Mouse (Mus musculus) intestine, embryonic 14.5 days (tissue): ENCODE measurements at regions not wholly inside any gene's neighbourhood (a gene's known extent, or its start where the extent isn't known, plus 50 kb on each side); places are given as distances from the start of the nearest gene placed in this dataset.

Experiments used
- ATAC-seq: fragments of 200-750 bp; cut with Nextera tagmentation; replicated peaks from 2 replicates; pipeline ENCODE4 v1.8.0; 2017; ENCODE audit warnings: low read depth, moderate number of reproducible peaks, moderate TSS enrichment, moderate library complexity; ENCODE audit not compliant: low FRiP score, low TSS enrichment
- DNase-seq: peaks from one replicate; pipeline ENCODE4 v3.0.0-alpha.2; 2018; ENCODE audit warnings: low spot score
- H3K27ac ChIP-seq: fragments of 300-500 bp; sonication (generic); 2 replicates; pipeline ENCODE4 v1.5.1; 2014; ENCODE audit warnings: low read depth, mild to moderate bottlenecking, control low read depth
- H3K27me3 ChIP-seq: fragments of 300-500 bp; sonication (generic); replicated peaks from 2 replicates; pipeline ENCODE4 v1.6.1; 2014; ENCODE audit warnings: low read length, control low read depth; ENCODE audit not compliant: control insufficient read depth, insufficient read depth
- H3K36me3 ChIP-seq: fragments of 300-500 bp; sonication (generic); 2 replicates; pipeline ENCODE4 v1.6.1; 2014; ENCODE audit warnings: low read length, control low read depth; ENCODE audit not compliant: control insufficient read depth, insufficient read depth
- H3K4me1 ChIP-seq: fragments of 300-500 bp; sonication (generic); replicated peaks from 2 replicates; pipeline ENCODE4 v1.6.1; 2014; ENCODE audit warnings: low read length, control low read depth, mixed read lengths; ENCODE audit not compliant: control insufficient read depth, insufficient read depth
- H3K4me2 ChIP-seq: fragments of 300-500 bp; sonication (generic); 2 replicates; pipeline ENCODE4 v1.6.1; 2014; ENCODE audit warnings: low read length
- H3K4me3 ChIP-seq: fragments of 300-500 bp; sonication (generic); 2 replicates; pipeline ENCODE4 v1.5.1; 2014; ENCODE audit warnings: low read depth, low read length, control low read depth, mixed read lengths
- H3K9ac ChIP-seq: fragments of 300-500 bp; sonication (generic); 2 replicates; pipeline ENCODE4 v1.6.1; 2014; ENCODE audit warnings: mild to moderate bottlenecking, low read length
- H3K9me3 ChIP-seq: fragments of 300-500 bp; sonication (generic); 2 replicates; pipeline ENCODE4 v1.6.1; 2016; ENCODE audit warnings: low read length, control low read depth; ENCODE audit not compliant: control insufficient read depth
- WGBS: fragments of 180-500 bp; shearing (Covaris S2); extraction: QIAGEN DNeasy Blood & Tissue Kit; methylation state at CpG from one replicate; pipeline ENCODE4 v1.1.7; 2014; 5-methylcytosine and 5-hydroxymethylcytosine counted together

DNA sequence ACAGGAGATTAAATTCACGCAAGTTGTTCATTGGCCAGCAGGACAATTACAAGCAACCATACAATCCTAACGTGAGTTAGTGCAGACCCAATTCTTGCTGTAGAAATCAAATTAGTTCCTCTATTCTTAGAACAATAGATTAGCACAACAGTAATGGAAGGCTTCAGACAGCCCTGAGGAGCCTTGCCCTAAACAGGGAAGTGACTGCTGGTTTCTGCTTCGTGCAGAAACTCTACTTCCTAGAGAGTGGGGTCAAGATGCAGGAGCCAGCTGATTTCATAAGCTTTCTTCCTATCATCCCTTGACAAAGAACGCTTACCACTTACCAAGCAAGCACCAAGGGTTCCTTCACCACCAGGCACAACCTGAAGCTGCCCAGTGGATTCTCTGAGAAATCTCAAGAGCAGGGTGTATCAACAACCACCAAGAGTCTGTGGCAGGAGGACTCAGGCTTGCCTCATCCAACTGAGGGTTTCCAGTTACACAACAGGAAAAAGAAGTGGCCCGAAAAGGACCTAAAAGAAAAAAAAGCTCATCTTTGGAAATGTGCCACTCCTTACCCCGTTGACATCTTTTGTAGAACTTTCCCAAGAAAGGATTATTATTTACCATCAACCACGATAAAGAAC, 154.6 kb downstream of the Kctd12 start:
- ATAC-seq (no peak), DNase-seq (no peak)
- no peak overlapping the region for H3K4me2 ChIP-seq
- H3K36me3 ChIP-seq: no peaks in the 10 kb centered on the region
- H3K9me3 ChIP-seq: no peaks in the 10 kb centered on the region
- H3K4me1 ChIP-seq: no peaks in the 10 kb centered on the region
- no peaks in the 10 kb centered on the region for H3K27me3 ChIP-seq
- H3K9ac ChIP-seq: no peak overlapping the region
- 80% methylated on average over 7 of the region's 7 CpGs for WGBS
- no peak overlapping the region for H3K27ac ChIP-seq
- H3K4me3 ChIP-seq: no peak overlapping the region

DNA sequence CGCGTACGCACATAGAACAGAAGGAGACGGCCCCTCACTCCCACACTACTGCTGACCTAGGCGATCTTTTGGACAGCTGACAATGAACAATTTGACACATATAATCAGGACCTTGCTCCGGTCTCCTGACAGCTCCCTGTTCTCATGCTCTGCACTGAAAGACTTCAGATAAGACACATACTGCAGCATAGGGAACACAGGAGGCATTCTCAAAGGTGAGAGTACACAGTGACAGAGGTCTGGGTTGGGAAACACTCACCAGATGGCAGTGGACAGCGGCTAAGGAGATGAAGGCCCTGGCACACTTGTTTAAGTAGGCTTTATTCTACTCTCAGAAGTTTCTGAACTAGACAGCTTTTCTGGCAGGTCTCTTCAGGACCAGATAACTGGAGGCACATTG, 156.9 kb downstream of the Kctd12 start:
- H3K27me3 ChIP-seq: no peaks in the 10 kb centered on the region
- H3K36me3 ChIP-seq: no peaks in the 10 kb centered on the region
- no peak for ATAC-seq
- no peaks in the 10 kb centered on the region for H3K9me3 ChIP-seq
- H3K4me1 ChIP-seq: no peaks in the 10 kb centered on the region
- no peak for DNase-seq
- no peak overlapping the region for H3K4me3 ChIP-seq
- no peak overlapping the region for H3K27ac ChIP-seq
- no peak overlapping the region for H3K9ac ChIP-seq
- WGBS: 84% methylated on average over 7 of the region's 7 CpGs
- no peak overlapping the region for H3K4me2 ChIP-seq

DNA sequence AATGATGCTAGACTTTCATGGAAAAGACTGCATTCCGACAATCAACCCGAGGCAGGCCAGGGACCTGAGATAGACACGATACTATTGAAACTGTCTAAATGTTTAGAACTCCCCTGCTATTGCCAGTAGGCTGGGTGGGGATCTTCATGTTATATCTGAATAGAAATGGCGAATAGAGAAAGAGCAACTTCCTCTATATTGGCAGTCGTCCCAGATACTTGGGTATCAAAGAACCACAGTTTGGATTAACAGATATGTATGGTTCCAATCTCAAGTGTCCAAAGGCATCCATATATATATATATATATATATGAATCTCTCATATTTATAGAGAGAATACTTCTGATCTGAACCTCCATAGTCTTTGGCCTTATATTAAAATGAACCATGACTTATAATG, 161.8 kb downstream of the Kctd12 start:
- no peaks in the 10 kb centered on the region for H3K9me3 ChIP-seq
- H3K4me2 ChIP-seq: no peak overlapping the region
- DNase-seq: no peak
- no peak overlapping the region for H3K9ac ChIP-seq
- 78% methylated on average over 5 of the region's 5 CpGs for WGBS
- H3K27ac ChIP-seq: no peak overlapping the region
- no peaks in the 10 kb centered on the region for H3K4me1 ChIP-seq
- H3K4me3 ChIP-seq: no peak overlapping the region
- no peaks in the 10 kb centered on the region for H3K36me3 ChIP-seq
- H3K27me3 ChIP-seq: no peaks in the 10 kb centered on the region
- ATAC-seq: no peak

DNA sequence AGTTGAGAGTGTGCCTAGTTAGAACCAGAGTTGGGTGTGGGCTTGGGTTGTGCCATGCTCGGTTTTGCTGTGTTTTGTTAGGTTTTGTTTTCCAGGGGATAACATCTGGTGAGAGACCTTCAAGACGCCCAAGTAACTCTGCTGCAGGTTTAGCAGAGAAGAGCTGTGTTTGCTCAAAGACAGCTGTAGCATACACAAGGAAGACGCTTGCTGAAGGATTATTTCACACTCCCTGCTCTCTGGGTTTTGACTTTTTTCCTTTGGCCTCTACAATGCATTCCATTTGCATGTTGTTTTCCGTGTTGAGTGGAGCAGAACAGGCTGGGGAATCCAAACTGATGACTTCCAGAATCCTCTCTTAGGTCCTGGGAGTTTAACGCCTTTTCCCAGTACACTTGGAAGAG, 170.8 kb downstream of the Kctd12 start:
- ATAC-seq: peak; percentile 62; the same call in 1 of the 2 replicates
- H3K4me1 ChIP-seq: peaks cover 7% of the 10 kb centered on the region; the same call in 1 of the 2 replicates
- no peak overlapping the region for H3K4me2 ChIP-seq
- H3K4me3 ChIP-seq: no peak overlapping the region
- 27% methylated on average over 5 of the region's 5 CpGs for WGBS
- no peaks in the 10 kb centered on the region for H3K9me3 ChIP-seq
- no peaks in the 10 kb centered on the region for H3K36me3 ChIP-seq
- no peaks in the 10 kb centered on the region for H3K27me3 ChIP-seq
- H3K27ac ChIP-seq: peak overlapping the region; percentile 82
- peak; percentile 55 for DNase-seq
- no peak overlapping the region for H3K9ac ChIP-seq

DNA sequence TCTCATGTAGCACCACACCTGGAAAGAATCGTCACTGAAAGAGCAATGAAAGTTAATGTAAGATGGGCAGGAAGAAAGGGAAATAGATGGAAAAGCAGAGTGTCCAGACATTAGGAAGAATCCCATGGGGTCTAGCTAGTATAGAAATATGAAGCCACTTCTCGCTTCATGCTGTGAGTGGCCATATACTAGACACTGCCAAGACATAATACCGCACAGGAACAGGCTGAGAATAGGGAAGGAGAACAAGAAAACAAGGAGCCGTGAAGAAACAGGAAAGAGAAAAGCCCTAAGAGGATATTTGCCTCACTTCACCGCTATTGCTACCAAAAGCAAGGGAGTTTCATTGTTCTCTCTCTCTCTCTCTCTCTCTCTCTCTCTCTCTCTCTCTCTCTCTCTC, 171.4 kb downstream of the Kctd12 start:
- peaks cover 7% of the 10 kb centered on the region; the same call in 1 of the 2 replicates for H3K4me1 ChIP-seq
- no peak overlapping the region for H3K9ac ChIP-seq
- no peak overlapping the region for H3K4me2 ChIP-seq
- H3K27me3 ChIP-seq: no peaks in the 10 kb centered on the region
- peak overlapping the region; percentile 82 for H3K27ac ChIP-seq
- DNase-seq (no peak), ATAC-seq (no peak)
- WGBS: 56% methylated on average over 5 of the region's 5 CpGs
- H3K36me3 ChIP-seq: no peaks in the 10 kb centered on the region
- no peaks in the 10 kb centered on the region for H3K9me3 ChIP-seq
- no peak overlapping the region for H3K4me3 ChIP-seq

DNA sequence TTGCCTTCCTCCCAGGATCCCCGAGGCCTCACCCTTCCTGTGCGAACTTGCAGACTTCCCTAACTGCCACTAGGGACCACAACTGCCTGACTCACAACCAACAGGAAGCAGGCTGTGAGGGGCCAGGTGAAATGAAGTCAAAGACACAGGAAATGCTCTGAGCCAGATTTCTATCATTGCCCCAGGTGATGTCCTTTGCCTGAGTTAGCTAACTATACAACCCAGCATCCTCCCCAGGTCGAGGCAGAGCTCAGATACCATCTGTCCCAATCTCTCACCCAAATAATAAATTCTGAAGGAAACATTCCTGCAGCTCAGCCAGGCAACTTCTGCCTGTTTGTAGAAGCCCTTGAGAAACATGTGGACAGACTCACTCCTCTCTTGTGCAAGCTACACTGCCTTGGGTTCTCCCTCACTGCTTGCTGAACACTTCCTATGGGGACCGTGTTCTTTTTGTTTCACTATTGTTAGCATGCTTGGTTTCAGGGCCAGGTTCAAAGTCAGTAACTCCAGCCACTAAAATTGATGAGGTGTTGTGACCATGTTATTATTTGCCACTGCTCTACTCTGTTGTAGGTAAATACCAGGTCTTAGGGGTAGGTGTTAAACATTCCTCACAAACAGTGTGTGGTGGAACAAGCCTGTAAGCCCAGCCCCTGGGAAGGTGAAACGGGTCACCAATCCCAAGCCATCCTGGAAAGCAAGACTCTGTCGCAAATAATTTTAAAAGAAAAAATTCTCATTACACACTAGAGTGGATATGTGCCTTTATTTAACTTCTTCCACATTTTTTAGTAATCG, 172.1 kb downstream of the Kctd12 start:
- Histone ChIP-seq H3K9ac (no peak overlapping the region), H3K4me3 (no peak overlapping the region), H3K4me2 (no peak overlapping the region), H3K27me3 (no peaks in the 10 kb centered on the region), H3K27ac (no peak overlapping the region), H3K36me3 (no peaks in the 10 kb centered on the region), H3K9me3 (no peaks in the 10 kb centered on the region), H3K4me1 (peaks cover 7% of the 10 kb centered on the region; the same call in 1 of the 2 replicates)
- ATAC-seq: no peak
- no peak for DNase-seq
- 60% methylated on average over 7 of the region's 7 CpGs for WGBS

DNA sequence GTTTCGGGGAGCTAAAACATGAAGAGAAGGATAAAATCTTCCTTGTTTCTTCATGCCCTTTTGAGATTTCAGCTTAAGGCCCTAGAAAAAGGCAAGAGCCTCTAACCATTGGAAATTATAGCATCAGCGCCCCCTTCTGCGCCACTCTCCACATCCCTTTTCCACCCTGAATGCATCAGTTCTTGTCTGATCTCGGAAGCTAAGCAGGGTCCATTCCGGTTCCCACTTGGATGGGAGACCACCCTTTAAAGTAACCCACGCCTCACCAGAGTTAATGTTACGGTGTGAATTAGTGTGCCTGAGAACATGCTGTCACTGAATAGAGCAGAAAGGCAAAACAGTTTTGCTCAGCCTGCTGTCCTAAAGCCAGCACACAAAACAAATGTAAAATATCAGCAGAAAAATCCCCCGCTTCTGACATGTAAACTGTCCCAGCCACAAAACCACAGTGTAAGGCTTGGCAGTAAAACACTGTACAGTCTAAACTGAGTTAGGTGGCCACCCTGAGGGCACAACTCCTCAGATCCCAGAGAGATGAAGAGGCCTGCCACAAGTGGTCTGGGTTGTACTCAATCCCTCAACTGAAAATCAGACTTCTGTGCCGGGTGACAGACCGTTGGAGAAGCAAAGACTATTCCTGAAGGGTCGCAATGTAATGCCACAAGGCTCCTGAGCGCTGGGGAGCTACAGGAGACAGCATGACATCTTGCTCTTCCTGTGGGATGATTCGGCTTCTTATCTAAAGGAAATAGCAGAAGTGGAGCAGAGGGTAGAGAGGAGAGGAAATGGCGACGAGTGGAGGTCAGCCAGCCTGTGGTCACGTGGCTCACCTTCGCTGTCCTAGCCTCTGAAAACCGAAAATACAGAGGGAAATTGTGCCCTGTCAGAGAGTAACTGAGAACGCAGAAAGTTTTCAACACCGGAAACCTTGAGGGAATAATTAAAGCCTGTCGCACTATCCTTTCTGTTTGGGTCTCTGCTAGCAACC, 176.2 kb downstream of the Kctd12 start:
- Histone ChIP-seq H3K27ac (peak overlapping the region; percentile 51), H3K4me1 (peaks cover 7% of the 10 kb centered on the region; the same call in 1 of the 2 replicates), H3K36me3 (no peaks in the 10 kb centered on the region), H3K4me2 (no peak overlapping the region), H3K9me3 (no peaks in the 10 kb centered on the region), H3K4me3 (no peak overlapping the region), H3K9ac (no peak overlapping the region), H3K27me3 (no peaks in the 10 kb centered on the region)
- WGBS: 54% methylated on average over 21 of the region's 21 CpGs
- DNase-seq: peak; percentile 53
- 0 out of 2 replicates have a peak, but pooled peaks have one; percentile 36 for ATAC-seq

DNA sequence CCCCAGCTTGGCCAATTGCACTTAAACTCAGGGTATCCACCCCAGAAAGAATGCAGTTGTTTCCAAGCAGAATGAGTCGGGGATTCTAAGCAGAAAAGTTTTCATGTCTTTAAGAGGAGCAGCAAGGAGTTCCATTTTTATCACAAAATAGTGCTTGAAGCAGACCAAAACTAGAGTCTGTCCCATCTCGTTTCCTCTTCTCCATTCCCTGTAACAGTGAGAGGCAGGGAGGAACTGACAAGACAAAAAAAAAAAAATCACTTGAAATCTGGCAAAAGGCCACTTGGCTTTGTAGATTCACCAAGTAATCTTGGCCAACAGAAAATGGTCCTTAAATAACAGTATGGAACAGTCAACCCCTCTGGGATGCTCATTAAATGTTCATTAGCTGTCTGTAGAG, 186.8 kb downstream of the Kctd12 start:
- H3K36me3 ChIP-seq: no peaks in the 10 kb centered on the region
- no peak for ATAC-seq
- no peaks in the 10 kb centered on the region for H3K4me1 ChIP-seq
- H3K4me2 ChIP-seq: no peak overlapping the region
- H3K4me3 ChIP-seq: no peak overlapping the region
- WGBS: 66% methylated on average over 2 of the region's 2 CpGs
- no peak overlapping the region for H3K27ac ChIP-seq
- H3K9ac ChIP-seq: no peak overlapping the region
- no peak for DNase-seq
- H3K9me3 ChIP-seq: 0 out of 2 replicates have a peak, but pooled peaks cover 3% of the 10 kb centered on the region
- no peaks in the 10 kb centered on the region for H3K27me3 ChIP-seq
